Mouse (Mus musculus): ENCODE results near the gene Uvrag. TPM values are rescaled to one million over a fixed set of nuclear protein-coding genes. Genes with fewer than 3 reads are reported as not detected.

Uvrag gene
- polyA plus RNA-seq, 1 experiment from 2014 or later, result 10.1 TPM

DNA sequence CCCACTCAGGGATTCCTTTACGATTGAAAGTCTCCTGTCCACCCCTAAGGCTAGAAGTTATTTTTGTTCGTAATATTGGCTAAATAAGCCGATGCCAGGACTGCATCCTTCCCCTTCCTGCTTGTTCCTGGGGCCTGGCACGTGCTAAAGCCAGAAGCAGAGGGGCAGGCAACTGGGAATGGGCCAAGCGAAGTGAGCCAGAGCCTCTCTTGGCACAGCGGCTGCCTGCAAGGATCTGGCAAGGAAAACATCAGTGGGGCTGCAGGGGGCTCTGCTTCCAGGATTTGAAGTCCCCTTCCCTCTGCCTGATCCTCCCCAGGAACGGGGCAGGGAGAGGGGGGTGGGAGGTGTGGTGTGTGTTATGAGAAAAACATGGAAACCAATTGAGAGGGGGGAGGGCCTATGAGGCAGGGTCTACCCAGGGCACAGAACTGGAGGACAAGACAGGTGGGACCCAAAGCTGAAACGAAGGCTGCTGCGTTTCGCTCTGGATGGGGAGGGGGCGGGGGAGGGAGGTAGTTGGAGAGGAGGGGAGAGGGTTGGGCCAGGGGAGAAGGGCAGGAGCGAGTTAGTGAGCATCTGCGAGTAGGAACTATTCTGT is 265.5 kb downstream of the Uvrag start:
- Histone ChIP-seq H3K4me1 (ENCODE audit: control insufficient read depth, insufficient read depth, low read length) (0 out of 2 replicates have a peak, but pooled peaks cover 2% of the 10 kb centered on the region), H3K27ac (ENCODE audit: low read depth, low read length) (no peak overlapping the region), H3K4me2 (no peak overlapping the region), H3K9ac (ENCODE audit: low read length) (no peak overlapping the region), H3K9me3 (ENCODE audit: control insufficient read depth, low read length) (no peaks in the 10 kb centered on the region), H3K4me3 (ENCODE audit: low read depth, low read length) (no peak overlapping the region), H3K36me3 (ENCODE audit: control insufficient read depth, insufficient read depth, low read length) (no peaks in the 10 kb centered on the region), H3K27me3 (ENCODE audit: control insufficient read depth, insufficient read depth, low read length) (0 out of 2 replicates have a peak, but pooled peaks cover 2% of the 10 kb centered on the region)
- no peak for DNase-seq (ENCODE audit: low spot score, missing footprints)
- 30% methylated on average over 13 of the region's 13 CpGs for WGBS
- ATAC-seq (ENCODE audit: low FRiP score), result no peak

- no peaks in the 10 kb centered on the region for H3K9me3 ChIP-seq (ENCODE audit: control insufficient read depth, low read length)
- no peak overlapping the region for H3K4me2 ChIP-seq
- DNase-seq (ENCODE audit: low spot score, missing footprints) (no peak), ATAC-seq (ENCODE audit: low FRiP score) (no peak)
- 0 out of 2 replicates have a peak, but pooled peaks cover 2% of the 10 kb centered on the region for H3K27me3 ChIP-seq (ENCODE audit: control insufficient read depth, insufficient read depth, low read length)
- no peak overlapping the region for H3K27ac ChIP-seq (ENCODE audit: low read depth, low read length)
- H3K4me3 ChIP-seq (ENCODE audit: low read depth, low read length), result no peak overlapping the region
- 73% methylated on average over 6 of the region's 6 CpGs for WGBS
- H3K36me3 ChIP-seq (ENCODE audit: control insufficient read depth, insufficient read depth, low read length), result no peaks in the 10 kb centered on the region
- no peak overlapping the region for H3K9ac ChIP-seq (ENCODE audit: low read length)
- H3K4me1 ChIP-seq (ENCODE audit: control insufficient read depth, insufficient read depth, low read length), result 0 out of 2 replicates have a peak, but pooled peaks cover 2% of the 10 kb centered on the region
These were observed 266.5 kb downstream of the Uvrag start for GRCm38 (mm10) chr7:98874411-98874951.

DNA sequence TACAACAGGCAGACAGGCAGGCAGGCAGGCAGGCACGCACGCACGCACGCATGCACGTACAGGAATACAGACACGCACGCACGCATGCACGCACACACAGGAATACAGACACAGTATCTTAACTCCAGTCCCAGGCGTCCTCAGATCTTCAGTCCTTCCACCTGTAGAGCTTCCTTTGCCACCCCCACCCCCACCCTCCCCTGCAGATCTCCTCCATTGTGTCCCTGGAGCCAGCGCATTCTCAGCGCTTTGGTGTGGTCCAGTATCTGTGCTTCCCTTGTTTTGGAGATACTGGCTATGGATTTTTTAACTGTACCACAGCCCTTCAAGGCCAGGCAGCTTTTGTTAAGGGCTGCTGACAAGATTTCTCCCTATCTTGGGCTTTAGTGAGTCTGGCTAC is 267.6 kb downstream of the Uvrag start:
- H3K4me2 ChIP-seq, result no peak overlapping the region
- no peak overlapping the region for H3K27ac ChIP-seq (ENCODE audit: low read depth, low read length)
- H3K4me1 ChIP-seq (ENCODE audit: control insufficient read depth, insufficient read depth, low read length), result 0 out of 2 replicates have a peak, but pooled peaks cover 2% of the 10 kb centered on the region
- no peaks in the 10 kb centered on the region for H3K36me3 ChIP-seq (ENCODE audit: control insufficient read depth, insufficient read depth, low read length)
- H3K4me3 ChIP-seq (ENCODE audit: low read depth, low read length), result no peak overlapping the region
- no peaks in the 10 kb centered on the region for H3K9me3 ChIP-seq (ENCODE audit: control insufficient read depth, low read length)
- no peak overlapping the region for H3K9ac ChIP-seq (ENCODE audit: low read length)
- ATAC-seq (ENCODE audit: low FRiP score), result no peak
- H3K27me3 ChIP-seq (ENCODE audit: control insufficient read depth, insufficient read depth, low read length), result 0 out of 2 replicates have a peak, but pooled peaks cover 2% of the 10 kb centered on the region
- DNase-seq (ENCODE audit: low spot score, missing footprints), result no peak
- 78% methylated on average over 12 of the region's 12 CpGs for WGBS

GRCm38 (mm10) chr7:98871882-98872281 is 269.1 kb downstream of the Uvrag start:
- DNase-seq (ENCODE audit: low spot score, missing footprints) (no peak), ATAC-seq (ENCODE audit: low FRiP score) (no peak)
- H3K4me1 ChIP-seq (ENCODE audit: control insufficient read depth, insufficient read depth, low read length), result 0 out of 2 replicates have a peak, but pooled peaks cover 2% of the 10 kb centered on the region
- no peaks in the 10 kb centered on the region for H3K9me3 ChIP-seq (ENCODE audit: control insufficient read depth, low read length)
- H3K4me2 ChIP-seq, result no peak overlapping the region
- no peaks in the 10 kb centered on the region for H3K36me3 ChIP-seq (ENCODE audit: control insufficient read depth, insufficient read depth, low read length)
- 81% methylated on average over 12 of the region's 12 CpGs for WGBS
- H3K27me3 ChIP-seq (ENCODE audit: control insufficient read depth, insufficient read depth, low read length), result 0 out of 2 replicates have a peak, but pooled peaks cover 2% of the 10 kb centered on the region
- H3K4me3 ChIP-seq (ENCODE audit: low read depth, low read length), result no peak overlapping the region
- H3K27ac ChIP-seq (ENCODE audit: low read depth, low read length), result no peak overlapping the region
- H3K9ac ChIP-seq (ENCODE audit: low read length), result no peak overlapping the region

DNA sequence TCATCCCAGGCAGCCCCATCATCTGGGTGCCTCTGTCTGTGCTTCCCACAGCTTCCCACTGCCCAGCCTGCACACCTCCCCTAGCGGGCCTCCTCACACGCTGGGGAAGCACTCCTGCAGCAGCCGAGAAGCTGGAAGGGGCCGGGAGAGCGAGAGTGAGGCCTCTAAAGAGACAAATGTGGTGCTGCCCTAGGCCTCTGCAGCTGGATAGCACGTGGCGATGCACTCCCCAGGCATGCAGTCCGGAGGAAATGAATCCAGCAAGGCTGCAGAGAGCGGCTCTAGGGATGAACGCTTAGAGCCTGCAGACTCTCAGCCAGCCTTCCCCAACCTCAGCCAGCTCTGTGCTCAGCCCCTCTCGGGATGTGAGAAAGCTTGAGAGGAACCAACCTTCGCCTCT is 270.1 kb downstream of the Uvrag start:
- no peak for DNase-seq (ENCODE audit: low spot score, missing footprints)
- no peaks in the 10 kb centered on the region for H3K4me1 ChIP-seq (ENCODE audit: control insufficient read depth, insufficient read depth, low read length)
- 26% methylated on average over 12 of the region's 12 CpGs for WGBS
- H3K4me2 ChIP-seq, result no peak overlapping the region
- ATAC-seq (ENCODE audit: low FRiP score), result no peak
- no peaks in the 10 kb centered on the region for H3K27me3 ChIP-seq (ENCODE audit: control insufficient read depth, insufficient read depth, low read length)
- H3K27ac ChIP-seq (ENCODE audit: low read depth, low read length), result no peak overlapping the region
- H3K9me3 ChIP-seq (ENCODE audit: control insufficient read depth, low read length), result no peaks in the 10 kb centered on the region
- no peaks in the 10 kb centered on the region for H3K36me3 ChIP-seq (ENCODE audit: control insufficient read depth, insufficient read depth, low read length)
- no peak overlapping the region for H3K4me3 ChIP-seq (ENCODE audit: low read depth, low read length)
- H3K9ac ChIP-seq (ENCODE audit: low read length), result no peak overlapping the region

DNA sequence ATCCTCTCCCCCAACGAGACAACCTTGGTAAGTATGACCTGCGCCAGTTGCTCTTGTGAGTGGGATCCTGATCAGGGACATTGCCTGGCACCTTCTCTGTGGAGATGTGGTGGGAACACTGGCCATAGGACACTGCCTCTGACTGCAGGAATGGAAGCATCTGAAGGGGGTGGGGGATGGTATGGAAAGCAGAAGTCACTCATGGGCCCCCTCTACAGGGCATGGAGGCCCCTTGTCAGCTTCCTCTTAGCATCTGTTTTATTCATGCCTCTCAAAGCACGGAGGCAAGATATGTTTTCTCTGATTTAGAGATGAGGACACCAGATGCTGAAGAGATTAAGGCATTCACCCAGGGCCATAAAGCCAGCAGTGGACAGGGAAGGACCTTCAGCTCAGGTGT is 271.9 kb downstream of the Uvrag start:
- no peak overlapping the region for H3K4me3 ChIP-seq (ENCODE audit: low read depth, low read length)
- no peak overlapping the region for H3K27ac ChIP-seq (ENCODE audit: low read depth, low read length)
- no peaks in the 10 kb centered on the region for H3K4me1 ChIP-seq (ENCODE audit: control insufficient read depth, insufficient read depth, low read length)
- DNase-seq (ENCODE audit: low spot score, missing footprints) (no peak), ATAC-seq (ENCODE audit: low FRiP score) (no peak)
- 71% methylated on average over 3 of the region's 3 CpGs for WGBS
- H3K9ac ChIP-seq (ENCODE audit: low read length), result no peak overlapping the region
- H3K27me3 ChIP-seq (ENCODE audit: control insufficient read depth, insufficient read depth, low read length), result no peaks in the 10 kb centered on the region
- H3K36me3 ChIP-seq (ENCODE audit: control insufficient read depth, insufficient read depth, low read length), result no peaks in the 10 kb centered on the region
- H3K9me3 ChIP-seq (ENCODE audit: control insufficient read depth, low read length), result no peaks in the 10 kb centered on the region
- H3K4me2 ChIP-seq, result no peak overlapping the region

DNA sequence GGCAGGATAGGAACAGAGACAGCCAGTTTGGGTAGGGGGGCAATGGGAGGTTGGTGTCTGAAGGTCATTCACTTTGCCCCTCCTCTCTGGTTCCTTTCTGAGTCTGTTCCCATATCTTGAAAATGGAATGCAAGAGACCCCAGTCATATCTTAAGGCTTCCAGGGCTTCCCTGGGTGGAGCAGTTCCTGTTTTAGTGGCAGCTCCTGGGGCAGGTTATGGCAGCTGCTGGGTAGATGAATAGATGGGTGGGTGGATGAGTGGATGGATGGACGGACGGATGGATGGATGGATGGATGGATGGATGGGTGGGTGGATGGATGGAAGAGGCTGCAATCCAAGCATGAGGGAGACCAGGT is 273.2 kb downstream of the Uvrag start:
- no peaks in the 10 kb centered on the region for H3K4me1 ChIP-seq (ENCODE audit: control insufficient read depth, insufficient read depth, low read length)
- H3K27ac ChIP-seq (ENCODE audit: low read depth, low read length), result no peak overlapping the region
- H3K27me3 ChIP-seq (ENCODE audit: control insufficient read depth, insufficient read depth, low read length), result no peaks in the 10 kb centered on the region
- 89% methylated on average over 2 of the region's 2 CpGs for WGBS
- DNase-seq (ENCODE audit: low spot score, missing footprints) (no peak), ATAC-seq (ENCODE audit: low FRiP score) (no peak)
- no peak overlapping the region for H3K4me3 ChIP-seq (ENCODE audit: low read depth, low read length)
- H3K9me3 ChIP-seq (ENCODE audit: control insufficient read depth, low read length), result no peaks in the 10 kb centered on the region
- H3K36me3 ChIP-seq (ENCODE audit: control insufficient read depth, insufficient read depth, low read length), result no peaks in the 10 kb centered on the region
- no peak overlapping the region for H3K4me2 ChIP-seq
- H3K9ac ChIP-seq (ENCODE audit: low read length), result no peak overlapping the region

DNA sequence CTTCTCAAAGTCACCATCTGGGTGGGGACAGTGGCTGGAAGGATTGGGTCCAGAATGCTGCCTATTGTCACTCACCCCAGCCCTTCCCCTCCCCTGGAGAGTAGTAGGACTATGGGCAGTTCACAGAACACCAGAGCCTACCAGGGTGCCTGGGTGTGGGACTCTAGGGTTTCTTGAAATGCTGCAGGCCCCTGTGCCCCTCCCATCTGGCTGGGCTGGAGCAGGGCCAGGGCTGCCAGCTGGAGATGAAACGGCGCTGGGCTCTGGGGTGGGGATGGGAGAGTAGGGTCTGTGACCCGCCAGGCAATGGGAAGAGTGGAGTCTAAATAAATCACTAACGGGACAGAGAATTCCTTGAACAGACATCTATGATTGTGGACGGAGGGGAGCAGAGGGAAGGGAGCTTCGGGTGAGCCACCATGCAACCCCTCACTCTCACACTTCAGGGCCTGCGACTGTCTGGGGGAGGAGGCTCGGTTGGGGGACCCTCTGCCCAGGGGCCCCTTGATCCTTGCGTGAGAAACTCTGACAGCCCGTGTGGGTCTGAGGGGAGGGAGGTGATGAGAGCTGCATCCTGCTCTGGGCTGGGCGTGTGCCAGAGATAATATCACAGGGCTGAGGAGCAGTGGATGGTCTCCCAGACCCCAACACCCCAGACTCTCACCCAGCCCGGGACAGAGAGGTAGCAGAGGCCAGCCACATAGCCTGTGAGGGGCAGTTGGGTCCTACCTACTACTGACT is 273.7 kb downstream of the Uvrag start:
- H3K4me1 ChIP-seq (ENCODE audit: control insufficient read depth, insufficient read depth, low read length), result no peaks in the 10 kb centered on the region
- no peaks in the 10 kb centered on the region for H3K27me3 ChIP-seq (ENCODE audit: control insufficient read depth, insufficient read depth, low read length)
- no peak overlapping the region for H3K9ac ChIP-seq (ENCODE audit: low read length)
- WGBS, result 48% methylated on average over 12 of the region's 12 CpGs
- H3K27ac ChIP-seq (ENCODE audit: low read depth, low read length), result no peak overlapping the region
- H3K36me3 ChIP-seq (ENCODE audit: control insufficient read depth, insufficient read depth, low read length), result no peaks in the 10 kb centered on the region
- H3K9me3 ChIP-seq (ENCODE audit: control insufficient read depth, low read length), result no peaks in the 10 kb centered on the region
- ATAC-seq (ENCODE audit: low FRiP score) (no peak), DNase-seq (ENCODE audit: low spot score, missing footprints) (no peak)
- H3K4me2 ChIP-seq, result no peak overlapping the region
- no peak overlapping the region for H3K4me3 ChIP-seq (ENCODE audit: low read depth, low read length)

- Histone ChIP-seq H3K4me2 (no peak overlapping the region), H3K27me3 (ENCODE audit: control insufficient read depth, insufficient read depth, low read length) (no peaks in the 10 kb centered on the region), H3K4me3 (ENCODE audit: low read depth, low read length) (no peak overlapping the region), H3K9me3 (ENCODE audit: control insufficient read depth, low read length) (no peaks in the 10 kb centered on the region), H3K27ac (ENCODE audit: low read depth, low read length) (no peak overlapping the region), H3K36me3 (ENCODE audit: control insufficient read depth, insufficient read depth, low read length) (no peaks in the 10 kb centered on the region), H3K4me1 (ENCODE audit: control insufficient read depth, insufficient read depth, low read length) (no peaks in the 10 kb centered on the region), H3K9ac (ENCODE audit: low read length) (no peak overlapping the region)
- DNase-seq (ENCODE audit: low spot score, missing footprints) (no peak), ATAC-seq (ENCODE audit: low FRiP score) (no peak)
- 38% methylated on average over 9 of the region's 9 CpGs for WGBS
These were observed 276.8 kb downstream of the Uvrag start for GRCm38 (mm10) chr7:98863969-98864718.
